Mouse (Mus musculus): ENCODE data around the gene P2rx7.

GRCm38 (mm10) chr5:122672298-122672697 lies 28.6 kb downstream of the P2rx7 start:
- no peak for TF ChIP-seq CTCF (IDR thresholded peaks at IDR 0.05)
- TF ChIP-seq EP300 (IDR thresholded peaks at IDR 0.05), result no peak

Measured in lung, postnatal 0 days (tissue).